Mouse (Mus musculus) fat pad, adult 2 months (tissue): ENCODE measurements around the gene Unc93a.
"Not testable (repeated sequence)": the region's sequence is repeated elsewhere in the genome, so short reads cannot be mapped to it uniquely, and the experiment has no call there.

Source experiments
- DNase-seq: peaks from one replicate; pipeline ENCODE4 v3.0.0-alpha.2; 2011; ENCODE audit warnings: low read depth, low spot score; ENCODE audit errors: extremely low read depth

Gene Unc93a

GRCm38 (mm10) chr17:13091510-13091909, 40.1 kb downstream of the Unc93a start:
- not testable (repeated sequence) for DNase-seq

GRCm38 (mm10) chr17:13069227-13069626, 62.4 kb downstream of the Unc93a start:
- DNase-seq = not testable (repeated sequence)

DNA sequence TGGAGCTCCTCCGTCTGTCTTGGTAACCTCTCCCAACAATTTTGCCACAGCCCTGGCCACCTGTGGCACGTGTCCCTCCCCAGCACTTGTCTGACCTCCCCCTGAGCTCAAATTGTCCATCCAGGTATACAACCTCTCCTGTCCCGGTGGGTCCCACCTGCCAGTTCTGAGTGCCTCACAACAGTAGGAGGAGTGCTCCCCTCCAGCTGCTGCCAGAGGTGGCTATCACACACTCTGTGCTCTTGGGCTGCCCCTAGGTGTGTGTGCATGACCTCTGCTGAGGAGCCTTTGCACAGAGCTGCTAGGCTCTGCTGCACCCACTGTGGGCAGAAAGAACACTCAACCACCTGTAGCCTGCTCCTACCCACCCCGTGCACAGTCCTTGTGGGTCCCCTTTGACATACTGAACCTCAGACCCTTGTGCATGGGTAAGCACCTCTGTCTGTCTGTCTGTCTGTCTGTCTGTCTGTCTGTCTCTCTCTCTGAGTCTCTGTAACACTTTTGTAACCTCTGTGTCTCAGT, 63.7 kb downstream of the Unc93a start:
- not testable (repeated sequence) for DNase-seq

GRCm38 (mm10) chr17:13062882-13063281, 68.7 kb downstream of the Unc93a start:
- DNase-seq = not testable (repeated sequence)

GRCm38 (mm10) chr17:13060804-13061203, 70.8 kb downstream of the Unc93a start, which contains the start of gene Tcp10b:
Gene Tcp10b, plus strand, starts transcription at chr17:13061104.
- DNase-seq = not testable (repeated sequence)
